ENCODE assay signal across 38 mouse cellular contexts in the genomic region with DNA sequence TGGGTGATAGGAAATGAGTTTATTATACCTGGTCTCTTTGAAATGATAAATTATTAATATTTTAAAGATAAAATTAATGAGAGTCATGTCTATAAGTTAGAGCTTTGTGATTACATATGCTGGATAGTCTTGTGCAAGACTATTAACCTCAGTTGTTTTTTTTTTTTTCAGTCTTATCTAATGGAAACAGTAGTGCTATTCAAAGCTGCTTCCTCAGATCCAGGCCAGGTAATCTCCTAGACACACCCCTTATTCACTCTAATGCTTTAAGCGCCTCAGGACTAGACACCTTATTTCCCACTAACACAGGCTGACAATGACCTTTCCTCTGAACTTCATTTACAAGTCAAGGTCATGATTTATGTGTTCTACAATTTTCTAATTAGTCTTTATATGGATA. TPM values are rescaled to one million over a fixed set of nuclear protein-coding genes. Genes with fewer than 3 reads are reported as not detected.
A peak's percentile ranks its signal among the peaks of the same experiment; 100 is the strongest.
DNase-seq lines count a peak whose midpoint lies in the region; ATAC-seq and TF ChIP-seq lines count a peak whose summit lies in the region.
"Had no signal": no experiment of that assay in that cellular context is flagged by ENCODE, and none has a peak within 500 bp of the region (broad histone marks: within the 10 kb centered on the region; RNA-seq: fewer than 3 reads in every experiment).

No protein-coding gene starts in this region.

- WGBS in liver, embryonic 13.5 days (ENCODE audit: insufficient replicate concordance): 15% methylated on average over 1 of the region's 1 CpGs

- no peak overlapping the region for H3K4me3 ChIP-seq in G1E (ENCODE audit: low read depth, low read length)
- no peak overlapping the region for H3K4me3 ChIP-seq in liver, embryonic 13.5 days (replicated peaks)
- H3K4me3 ChIP-seq: erythroblast, embryonic 14.5 days; hindbrain, embryonic 10.5 days; midbrain, embryonic 15.5 days; neural tube, embryonic 15.5 days; stomach, embryonic 15.5 days had no signal

- no peak for DNase-seq in G1E (ENCODE audit: low spot score)
- peak; percentile 56 for DNase-seq in c-Kit-positive CD71-positive TER-119-negative erythroid progenitor cells, embryonic 14.5 days (ENCODE audit: low read depth)
- no peak for DNase-seq in liver, embryonic 13.5 days
- no peak for DNase-seq in kidney, postnatal 36 days
- no peak for DNase-seq in layer of hippocampus, adult 11-12 months (ENCODE audit: low spot score)
- no peak for DNase-seq in thymus, adult 18-20 months
- DNase-seq: adrenal gland, postnatal 10 days; B cell, adult 2 months; cerebellum, adult 18-20 months; cerebellum, postnatal 10 days; heart, postnatal 14 days; kidney, adult 8-10 months; kidney, postnatal 10 days; lung, postnatal 36 days; right cerebral cortex, postnatal 25 days; thymus, postnatal 14 days had no signal

- no peak overlapping the region for H3K4me2 ChIP-seq in liver, embryonic 13.5 days
- H3K4me2 ChIP-seq: midbrain, embryonic 15.5 days; neural tube, embryonic 15.5 days; stomach, embryonic 15.5 days had no signal

- H3K36me3 ChIP-seq in G1E (replicated peaks): no peaks in the 10 kb centered on the region
- H3K36me3 ChIP-seq in liver, embryonic 13.5 days: no peaks in the 10 kb centered on the region
- H3K36me3 ChIP-seq: hindbrain, embryonic 10.5 days; midbrain, embryonic 15.5 days; neural tube, embryonic 15.5 days; stomach, embryonic 15.5 days had no signal

- no peak for TF ChIP-seq CTCF in G1E (IDR thresholded peaks at IDR 0.05; ENCODE audit: low read depth, low read length)

- H3K9ac ChIP-seq in liver, embryonic 13.5 days: no peak overlapping the region
- H3K9ac ChIP-seq: midbrain, embryonic 15.5 days; neural tube, embryonic 15.5 days; stomach, embryonic 15.5 days had no signal

- peak; percentile 66 for ATAC-seq in G1E (ENCODE audit: extremely low read depth, insufficient number of reproducible peaks, low FRiP score, poor library complexity, severe bottlenecking)
- ATAC-seq in liver, embryonic 13.5 days (ENCODE audit: low read depth): peak; percentile 85
- ATAC-seq in megakaryocyte progenitor cell, adult 5-6 weeks (replicated peaks; ENCODE audit: poor library complexity): peak; percentile 95
- ATAC-seq: forebrain, embryonic 16.5 days; hindbrain, embryonic 16.5 days; midbrain, embryonic 15.5 days; Patski had no signal

- H3K9me3 ChIP-seq in G1E (replicated peaks): no peaks in the 10 kb centered on the region
- no peaks in the 10 kb centered on the region for H3K9me3 ChIP-seq in liver, embryonic 13.5 days (replicated peaks)
- H3K9me3 ChIP-seq: hindbrain, embryonic 10.5 days; midbrain, embryonic 15.5 days; neural tube, embryonic 15.5 days; stomach, embryonic 15.5 days had no signal

- peaks cover 5% of the 10 kb centered on the region; the same call in 1 of the 2 replicates for H3K4me1 ChIP-seq in G1E (ENCODE audit: insufficient read depth, low read depth, low read length)
- peaks cover 12% of the 10 kb centered on the region for H3K4me1 ChIP-seq in liver, embryonic 13.5 days (replicated peaks)
- H3K4me1 ChIP-seq: hindbrain, embryonic 10.5 days; neural tube, embryonic 15.5 days; stomach, embryonic 15.5 days had no signal

- no peaks in the 10 kb centered on the region for H3K27me3 ChIP-seq in G1E (ENCODE audit: insufficient read depth, low read length)
- no peaks in the 10 kb centered on the region for H3K27me3 ChIP-seq in liver, embryonic 13.5 days
- H3K27me3 ChIP-seq: midbrain, embryonic 15.5 days; neural tube, embryonic 15.5 days; Patski; stomach, embryonic 15.5 days had no signal

- no peak overlapping the region for H3K27ac ChIP-seq in liver, embryonic 13.5 days
- H3K27ac ChIP-seq: hindbrain, embryonic 10.5 days; midbrain, embryonic 15.5 days; neural tube, embryonic 15.5 days; stomach, embryonic 15.5 days had no signal

RNA-seq across cellular contexts. Expression of a gene that starts 20.1 kb away (rescaled TPM):
- total RNA-seq in G1E (2014; fragmentation: Nextera tagmentation) (22.1 and 40.9 TPM in 2 replicates), G1E (2017) (50.2 and 53.5 TPM in 2 replicates)
- 5.0 and 5.4 TPM in 2 replicates for polyA plus RNA-seq in G1E (2012)
- 8.8 and 10.2 TPM in 2 replicates for polyA plus RNA-seq in liver, embryonic 13.5 days (2015; fragmentation: Nextera tagmentation; extraction: Ambion mirVana)
- total RNA-seq in megakaryocyte progenitor cell, adult 5-6 weeks (2015): 16.8 and 18.3 TPM in 2 replicates
- total RNA-seq in megakaryocyte progenitor cell, adult 5-6 weeks (2017): 19.8 and 19.9 TPM in 2 replicates

RNA-seq across cellular contexts. Expression of a gene that starts 39.3 kb away (rescaled TPM):
- total RNA-seq in G1E (2014; fragmentation: Nextera tagmentation): not detected in 2 replicates
- 0.33 TPM in 1 of 2 replicates, not detected in the other for total RNA-seq in G1E (2017)
- not detected in 2 replicates for polyA plus RNA-seq in G1E (2012)
- not detected in 2 replicates for polyA plus RNA-seq in liver, embryonic 13.5 days (2015; fragmentation: Nextera tagmentation; extraction: Ambion mirVana)
- total RNA-seq in megakaryocyte progenitor cell, adult 5-6 weeks (2015): not detected in 2 replicates
- not detected in 2 replicates for total RNA-seq in megakaryocyte progenitor cell, adult 5-6 weeks (2017)
- total RNA-seq: adrenal gland, postnatal 10 days; gastrocnemius, adult 8-10 months; heart, adult 8-10 months; heart, postnatal 14 days; layer of hippocampus, adult 18-20 months; layer of hippocampus, postnatal 10 days; left cerebral cortex, adult 18-20 months; left cerebral cortex, postnatal 14 days; liver, adult 2 months had no signal
- polyA plus RNA-seq: cortical plate, adult 2 months; erythroblast, embryonic 14.5 days; forebrain, embryonic 11.5 days; forebrain, embryonic 16.5 days; gonadal fat pad, adult 2 months; heart, embryonic 14.5 days; hindbrain, embryonic 10.5 days; hindbrain, embryonic 16.5 days; limb, embryonic 11.5 days; liver, adult 2 months; midbrain, embryonic 15.5 days; neural tube, embryonic 15.5 days; Patski; stomach, embryonic 15.5 days; urinary bladder, adult 2 months had no signal
